Mouse (Mus musculus) erythroblast, adult 5-6 weeks (primary cell): Measurements from ENCODE around the gene Hoxd10. TPM values are rescaled to one million over a fixed set of nuclear protein-coding genes. Genes with fewer than 3 reads are reported as not detected.

Source experiments
- ATAC-seq: replicated peaks from 2 replicates; pipeline ENCODE4 v1.8.0; 2016; ENCODE audit warnings: moderate number of reproducible peaks, mild to moderate bottlenecking, moderate TSS enrichment, inconsistent platforms; ENCODE audit not compliant: poor library complexity, low FRiP score, severe bottlenecking
- total RNA-seq, 2 experiments: library from RNA; stranded (forward) in 1 of 2; stranded (reverse) in 1 of 2; fragments of 150-400 nt in 1 of 2; fragments of 200-764, 138-1000 nt in 1 of 2; gene quantifications; 2 replicates each; pipeline versions ENCODE4 v1.2.3 to v1.2.4; 2015 to 2017; ENCODE audit warnings: low replicate concordance in 2 of 2

Hoxd10 gene
- total RNA-seq, 2 experiments from 2014 or later = not detected

GRCm38 (mm10) chr2:74663291-74663925 lies 28.3 kb upstream of the Hoxd10 start:
- ATAC-seq = no peak

- ATAC-seq = no peak
These were observed 25.3 kb upstream of the Hoxd10 start for GRCm38 (mm10) chr2:74666411-74666810.

- no peak for ATAC-seq
These were observed 24.4 kb upstream of the Hoxd10 start for GRCm38 (mm10) chr2:74667191-74667841.

- no peak for ATAC-seq
These were observed 23.8 kb upstream of the Hoxd10 start, which contains the start of gene Hoxd13 for GRCm38 (mm10) chr2:74667842-74668357. Gene Hoxd13 (plus strand): TSS chr2:74668310.

GRCm38 (mm10) chr2:74668370-74669229 lies 23.1 kb upstream of the Hoxd10 start:
- ATAC-seq = no peak

- ATAC-seq = no peak
These were observed 22.5 kb upstream of the Hoxd10 start for GRCm38 (mm10) chr2:74669230-74669578.

- no peak for ATAC-seq
These were observed 22.0 kb upstream of the Hoxd10 start for GRCm38 (mm10) chr2:74669650-74670235.

- ATAC-seq = no peak
These were observed 21.0 kb upstream of the Hoxd10 start for GRCm38 (mm10) chr2:74670632-74671188.

GRCm38 (mm10) chr2:74671847-74672246 lies 19.9 kb upstream of the Hoxd10 start:
- no peak for ATAC-seq

- ATAC-seq = no peak
These were observed 19.0 kb upstream of the Hoxd10 start for GRCm38 (mm10) chr2:74672481-74673362.

GRCm38 (mm10) chr2:74673835-74674425 lies 17.8 kb upstream of the Hoxd10 start:
- ATAC-seq = no peak

- ATAC-seq = no peak
These were observed 16.7 kb upstream of the Hoxd10 start, which contains the start of gene Hoxd12 for GRCm38 (mm10) chr2:74674881-74675665. Gene Hoxd12 (plus strand): TSS chr2:74675013.

- no peak for ATAC-seq
These were observed 15.9 kb upstream of the Hoxd10 start for GRCm38 (mm10) chr2:74675666-74676282.

- ATAC-seq = no peak
These were observed 15.2 kb upstream of the Hoxd10 start for GRCm38 (mm10) chr2:74676376-74677052.

GRCm38 (mm10) chr2:74677106-74677505 lies 14.6 kb upstream of the Hoxd10 start:
- ATAC-seq = no peak

GRCm38 (mm10) chr2:74678891-74679595 lies 12.7 kb upstream of the Hoxd10 start, which contains the start of gene Hoxd11:
Gene Hoxd11 (plus strand): TSS chr2:74679557.
- ATAC-seq = no peak
